Mouse (Mus musculus) kidney, postnatal 10 days (tissue): ENCODE results near the gene Dpy19l1.

Source experiments
- DNase-seq: peaks from one replicate; pipeline ENCODE4 v3.0.0; 2021; ENCODE audit warnings: mixed read lengths

The Dpy19l1 gene

GRCm38 (mm10) chr9:24503067-24503857 lies at the start of gene Dpy19l1:
Dpy19l1 (minus strand) TSS chr9:24503140.
- DNase-seq = peak; percentile 97

DNA sequence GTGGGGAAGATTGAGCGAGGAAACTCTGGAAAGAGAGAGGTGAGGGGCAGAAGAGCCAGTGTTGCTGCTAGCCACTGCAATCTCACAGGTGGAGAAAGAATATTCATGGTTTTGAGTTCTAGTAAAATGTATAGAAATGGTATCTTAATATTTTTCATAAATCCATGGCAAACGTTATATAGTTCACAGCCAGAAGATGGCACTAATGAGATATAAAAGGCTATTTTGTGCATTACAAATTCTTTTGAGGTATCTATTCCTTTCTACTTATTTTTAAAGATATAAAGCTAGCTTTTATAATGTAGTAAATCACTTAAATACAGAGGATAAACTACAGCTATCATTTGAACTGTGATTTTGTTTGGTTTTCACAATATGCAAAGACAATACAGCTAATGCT lies 35.2 kb upstream of the Dpy19l1 start:
- DNase-seq = no peak

- DNase-seq = peak; percentile 78
These were observed 13.7 kb upstream of the Dpy19l1 start for GRCm38 (mm10) chr9:24516575-24517139.

- DNase-seq = no peak
These were observed 11.1 kb upstream of the Dpy19l1 start for GRCm38 (mm10) chr9:24514078-24514469.

DNA sequence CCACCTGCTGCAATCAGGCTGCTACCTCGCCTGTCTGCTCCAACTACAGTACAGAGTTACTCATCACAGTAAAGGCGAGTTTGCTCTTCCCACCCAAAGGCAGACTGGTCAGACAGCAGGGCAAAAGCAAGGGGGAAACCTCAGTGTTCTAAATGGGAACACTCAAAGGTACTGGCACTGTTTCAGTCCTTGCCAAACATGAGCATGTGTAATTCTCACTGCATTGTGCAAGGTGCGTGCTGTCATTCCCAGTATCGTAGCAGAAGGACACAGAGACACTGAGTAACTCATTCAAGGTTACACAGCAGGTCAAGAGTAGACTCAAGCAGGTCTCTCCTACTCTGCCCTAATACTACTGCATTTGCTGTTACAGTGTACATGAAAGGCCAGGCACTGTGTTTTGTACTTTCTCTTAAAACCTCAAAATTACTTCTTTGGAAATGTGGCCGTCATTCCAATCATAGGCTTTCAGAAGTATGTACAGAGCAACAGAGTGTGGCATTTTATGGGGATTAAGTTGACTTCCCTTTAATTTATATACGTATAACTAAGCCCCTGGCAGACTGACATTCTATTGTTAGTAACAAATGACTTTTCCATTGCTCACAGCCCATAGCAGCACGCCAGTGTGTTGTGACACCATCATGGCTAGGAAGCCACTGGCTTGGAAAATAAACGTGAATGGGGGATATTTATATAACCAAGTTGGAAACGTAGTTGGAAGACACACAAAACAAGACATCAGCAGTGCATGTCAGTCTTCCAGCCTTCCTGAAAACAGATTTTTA lies 10.5 kb upstream of the Dpy19l1 start:
- DNase-seq = no peak

GRCm38 (mm10) chr9:24512121-24512539 lies 9.2 kb upstream of the Dpy19l1 start:
- no peak for DNase-seq

DNA sequence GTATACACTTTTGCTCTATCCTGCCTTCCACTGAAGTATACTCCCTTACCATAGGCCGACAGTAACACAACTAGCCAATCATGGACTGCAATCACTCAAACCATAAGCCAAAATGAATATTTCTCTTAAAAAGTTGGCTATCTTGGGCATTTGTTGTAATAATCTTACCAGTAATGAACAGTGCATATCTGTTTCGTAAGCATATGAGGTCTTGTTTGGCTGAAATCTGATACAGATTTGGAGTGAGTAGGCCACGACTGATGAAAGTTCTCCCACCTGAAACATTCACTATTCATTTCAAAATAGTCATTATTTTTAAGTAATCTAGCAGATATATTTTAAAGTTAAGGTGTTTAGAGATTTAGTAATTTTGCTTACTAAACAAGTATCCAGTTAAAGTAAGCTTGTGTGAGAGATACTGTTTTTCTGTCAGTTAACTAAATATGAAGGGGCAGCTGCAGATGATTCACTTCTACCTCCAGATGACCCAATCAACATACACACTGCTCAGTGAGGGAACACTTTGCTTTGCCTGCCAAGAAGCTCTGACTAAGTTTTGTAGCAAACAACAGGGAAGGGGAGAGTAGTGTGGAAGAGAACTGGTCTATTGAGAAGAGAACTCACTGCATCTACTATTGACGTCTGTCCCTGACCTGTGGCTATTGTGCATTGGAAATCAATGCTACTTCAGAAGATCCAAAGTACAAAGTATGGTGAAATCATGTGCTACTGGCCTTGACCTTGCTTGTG lies 8.6 kb upstream of the Dpy19l1 start:
- DNase-seq = no peak

- DNase-seq = no peak
These were observed 5.9 kb upstream of the Dpy19l1 start for GRCm38 (mm10) chr9:24508880-24509279.

DNA sequence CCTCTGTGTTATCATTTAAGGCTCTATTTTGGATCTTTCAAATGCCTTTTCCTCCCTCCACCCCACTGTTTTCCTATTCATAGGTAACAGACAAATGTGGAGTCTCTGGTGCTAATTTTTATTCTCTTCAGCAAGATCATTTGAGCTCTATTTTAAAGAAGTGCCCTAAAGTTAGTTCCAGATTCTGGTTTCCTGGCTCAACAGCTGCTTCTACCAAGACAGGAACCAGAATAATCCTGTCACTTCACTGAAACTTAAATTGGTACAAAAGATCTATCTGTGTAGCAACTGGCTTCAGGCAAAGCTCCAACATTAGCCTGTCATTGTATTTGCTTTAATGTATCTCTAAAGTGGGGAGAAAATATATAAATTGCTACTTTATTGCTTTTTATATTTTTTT lies 3.6 kb upstream of the Dpy19l1 start:
- no peak for DNase-seq

DNA sequence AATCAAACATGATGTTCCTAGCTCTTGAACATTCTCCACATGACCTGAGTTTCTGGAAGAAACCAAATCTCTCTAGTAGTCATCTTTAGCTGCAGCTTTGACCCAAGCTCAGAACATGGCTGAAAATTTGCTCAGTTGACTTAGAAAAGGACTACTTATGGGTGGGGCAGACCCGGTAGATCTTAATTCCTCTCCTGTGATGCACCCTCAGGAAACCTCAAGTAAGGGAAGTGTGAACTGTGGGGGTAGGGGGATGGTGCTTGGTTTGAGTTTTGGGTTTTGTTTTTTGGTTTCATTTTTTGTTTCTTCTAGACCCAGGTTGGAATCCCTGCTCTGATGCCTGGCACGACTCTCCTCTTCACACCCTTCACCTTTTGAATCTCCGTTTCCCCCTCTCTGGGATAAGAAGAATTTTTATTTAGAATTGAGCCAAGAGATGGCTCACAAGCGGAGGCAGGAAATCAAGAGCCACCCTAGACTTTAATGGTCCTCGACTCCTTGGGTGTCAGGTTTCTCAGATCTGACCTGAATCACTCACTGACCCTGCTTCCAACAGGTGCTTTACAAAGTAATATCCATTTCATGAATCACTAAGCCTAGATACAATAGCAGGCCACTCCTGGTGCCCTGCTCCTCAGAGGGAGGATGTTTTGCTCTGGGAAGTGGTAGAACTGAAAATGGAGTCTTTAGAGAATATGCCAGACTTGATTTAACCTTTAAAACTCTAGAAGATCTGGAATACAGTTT lies 2.2 kb upstream of the Dpy19l1 start:
- DNase-seq = no peak

DNA sequence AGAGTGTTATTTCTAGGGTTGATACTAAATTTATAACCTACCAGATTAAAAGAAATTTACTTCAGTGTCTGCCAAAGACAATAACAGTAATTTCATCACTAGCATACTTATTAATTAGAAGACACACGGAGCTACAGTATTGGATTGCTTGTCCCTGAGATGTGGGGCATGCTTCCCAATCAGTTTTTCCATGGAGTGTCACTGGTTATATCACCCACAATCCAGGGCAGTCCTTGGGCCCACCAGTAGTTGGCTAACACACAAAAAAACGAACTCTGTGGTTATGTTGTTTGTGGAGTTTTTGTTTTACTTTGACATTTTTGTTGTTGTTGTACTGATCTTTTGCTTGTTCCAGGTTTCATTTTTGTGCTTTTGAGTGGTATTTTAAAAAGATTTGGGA lies 1.4 kb upstream of the Dpy19l1 start:
- no peak for DNase-seq

DNA sequence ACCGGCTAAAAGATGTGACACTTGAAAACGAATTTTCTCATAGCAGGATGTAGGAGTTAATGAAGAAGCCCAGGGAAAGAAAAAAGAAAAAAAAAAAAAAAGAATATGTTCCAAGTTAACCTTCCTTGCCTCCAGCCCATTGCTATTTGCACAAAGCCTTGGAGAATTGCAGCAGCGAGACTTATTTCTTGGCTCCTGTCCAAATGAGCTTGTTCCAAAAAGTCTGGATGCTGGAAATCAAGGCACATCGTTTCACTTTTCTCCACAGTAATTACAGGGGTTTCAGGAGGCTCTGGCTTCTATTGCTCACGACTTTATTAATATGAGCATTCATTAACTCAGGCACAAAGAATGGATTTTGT lies 899 bp upstream of the Dpy19l1 start:
- no peak for DNase-seq

- peak; percentile 73 for DNase-seq
These were observed 352 bp downstream of the Dpy19l1 start for GRCm38 (mm10) chr9:24502571-24503004.

GRCm38 (mm10) chr9:24501618-24502017 lies 1.3 kb downstream of the Dpy19l1 start:
- DNase-seq = peak; percentile 16

DNA sequence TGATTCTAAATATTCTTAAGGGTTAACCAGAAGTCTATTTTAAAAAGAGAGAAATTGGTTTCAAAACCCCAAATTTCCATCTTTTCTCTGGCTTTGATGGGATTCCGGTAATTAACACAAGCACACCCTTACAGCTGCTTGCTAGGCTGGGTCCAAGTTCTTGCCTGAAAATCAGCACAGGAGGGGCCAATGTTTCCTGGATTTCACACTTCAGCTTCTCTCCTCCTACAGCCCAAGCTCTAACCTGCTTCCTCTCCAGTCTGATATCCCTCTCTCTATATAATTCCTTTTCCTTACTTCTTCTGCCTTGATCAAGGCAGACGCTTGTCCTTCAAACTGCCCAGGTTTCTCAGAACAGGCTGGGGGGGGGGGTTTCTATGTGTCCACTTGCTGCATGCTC lies 6.7 kb downstream of the Dpy19l1 start:
- no peak for DNase-seq

DNA sequence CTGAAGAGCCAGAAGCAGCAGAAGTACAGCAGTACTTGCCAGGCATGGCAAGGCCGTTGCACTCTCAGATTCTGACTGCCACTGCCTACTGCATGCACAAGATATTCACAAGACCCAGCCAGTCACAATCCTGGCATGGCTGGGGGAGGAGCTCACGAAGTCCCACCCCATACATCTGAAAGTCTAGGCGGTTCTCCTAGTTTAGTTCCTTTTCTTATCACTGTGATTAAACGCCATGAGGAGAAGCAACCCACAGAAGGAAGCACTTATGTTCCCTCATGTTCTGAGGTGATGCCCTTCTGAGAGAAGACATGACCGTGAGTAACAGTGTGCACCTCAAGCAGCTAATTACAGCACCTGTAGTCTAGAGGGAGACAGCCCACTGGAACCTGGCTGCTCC lies 12.4 kb downstream of the Dpy19l1 start:
- no peak for DNase-seq

GRCm38 (mm10) chr9:24488425-24489104 lies 14.4 kb downstream of the Dpy19l1 start:
- DNase-seq = no peak

- no peak for DNase-seq
These were observed 20.6 kb downstream of the Dpy19l1 start for GRCm38 (mm10) chr9:24482375-24482774.

DNA sequence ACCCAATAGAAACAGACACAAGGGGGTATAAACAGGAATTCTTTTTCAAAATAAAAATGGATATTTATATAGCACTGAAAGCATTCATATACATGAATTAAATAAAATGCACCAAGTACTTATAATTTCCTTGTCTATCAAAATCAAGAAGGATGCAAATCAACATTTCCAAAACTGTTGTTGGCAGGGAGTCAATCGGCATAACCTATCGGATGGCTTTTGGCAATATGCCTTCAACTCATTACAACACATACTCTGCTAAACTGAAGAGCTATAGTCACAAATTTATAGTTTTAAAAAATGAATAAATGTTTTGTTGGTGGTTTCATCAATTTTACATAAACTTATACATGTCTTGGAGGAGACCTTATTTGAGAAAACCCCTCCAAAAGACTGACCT lies 25.7 kb downstream of the Dpy19l1 start:
- DNase-seq = no peak

DNA sequence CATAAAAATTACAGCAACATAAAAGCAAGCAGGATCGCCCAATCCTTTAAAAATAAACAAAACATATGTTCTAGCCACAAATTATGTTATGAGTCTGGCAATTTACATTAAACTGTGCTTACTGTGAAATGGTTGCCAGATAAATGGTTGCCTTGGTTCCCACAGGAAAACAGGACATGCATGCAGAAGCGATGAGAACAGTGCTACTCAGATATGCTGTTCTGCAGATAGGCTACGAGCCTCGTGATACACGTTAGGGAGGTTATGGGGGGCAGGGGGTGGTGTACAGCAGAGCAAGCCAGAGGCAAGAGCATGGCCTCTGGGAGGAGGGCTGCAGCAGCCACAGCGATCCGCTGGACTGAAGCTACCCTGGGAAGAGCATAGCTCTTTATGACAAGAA lies 29.1 kb downstream of the Dpy19l1 start:
- DNase-seq = no peak

GRCm38 (mm10) chr9:24472514-24472913 lies 30.4 kb downstream of the Dpy19l1 start:
- no peak for DNase-seq

DNA sequence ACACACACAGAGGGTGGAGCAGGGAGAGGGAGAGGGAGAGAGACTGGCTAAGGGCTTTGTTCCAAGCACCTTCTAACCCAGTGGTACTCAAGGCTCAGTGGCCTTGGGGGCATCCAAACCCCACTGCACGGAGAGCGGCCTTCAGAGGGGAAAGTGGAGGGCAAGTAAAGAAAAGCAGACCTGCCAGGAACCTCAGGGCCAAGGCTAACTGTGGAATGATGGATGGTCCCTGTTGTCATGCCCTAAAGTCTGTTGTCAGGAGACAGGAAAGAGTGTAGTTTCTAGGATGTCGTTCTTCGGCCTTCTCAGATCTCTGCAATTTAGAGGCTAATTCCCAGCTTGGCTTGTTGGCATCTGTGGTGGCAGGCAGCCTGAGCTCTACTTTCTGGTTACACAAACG lies 32.8 kb downstream of the Dpy19l1 start:
- no peak for DNase-seq
